Mouse (Mus musculus) heart, adult 18-20 months (tissue): ENCODE data around the gene Ckap2. TPM values are rescaled to one million over a fixed set of nuclear protein-coding genes. Genes with fewer than 3 reads are reported as not detected.
A peak's percentile ranks its signal among the peaks of the same experiment; 100 is the strongest.

Experiments used
- DNase-seq, 2 experiments: peaks; one replicate each; pipeline ENCODE4 v3.0.0; 2021 to 2022; ENCODE audit warnings: mixed read lengths in 1 of 2
- long read RNA-seq, 2 experiments: library from polyadenylated mRNA; stranded (forward); transcript quantifications; one replicate each; pipeline ENCODE4 v2.0.0; 2021
- total RNA-seq, 2 experiments: library from RNA; stranded (reverse); gene quantifications; 2 replicates each; pipeline ENCODE4 v1.2.3; 2021

The Ckap2 gene
- total RNA-seq = under 1 TPM; 0.13 to 0.74 TPM
- long read RNA-seq, experiment 1 = 0 reads
- long read RNA-seq, experiment 2 = 0 reads

DNA sequence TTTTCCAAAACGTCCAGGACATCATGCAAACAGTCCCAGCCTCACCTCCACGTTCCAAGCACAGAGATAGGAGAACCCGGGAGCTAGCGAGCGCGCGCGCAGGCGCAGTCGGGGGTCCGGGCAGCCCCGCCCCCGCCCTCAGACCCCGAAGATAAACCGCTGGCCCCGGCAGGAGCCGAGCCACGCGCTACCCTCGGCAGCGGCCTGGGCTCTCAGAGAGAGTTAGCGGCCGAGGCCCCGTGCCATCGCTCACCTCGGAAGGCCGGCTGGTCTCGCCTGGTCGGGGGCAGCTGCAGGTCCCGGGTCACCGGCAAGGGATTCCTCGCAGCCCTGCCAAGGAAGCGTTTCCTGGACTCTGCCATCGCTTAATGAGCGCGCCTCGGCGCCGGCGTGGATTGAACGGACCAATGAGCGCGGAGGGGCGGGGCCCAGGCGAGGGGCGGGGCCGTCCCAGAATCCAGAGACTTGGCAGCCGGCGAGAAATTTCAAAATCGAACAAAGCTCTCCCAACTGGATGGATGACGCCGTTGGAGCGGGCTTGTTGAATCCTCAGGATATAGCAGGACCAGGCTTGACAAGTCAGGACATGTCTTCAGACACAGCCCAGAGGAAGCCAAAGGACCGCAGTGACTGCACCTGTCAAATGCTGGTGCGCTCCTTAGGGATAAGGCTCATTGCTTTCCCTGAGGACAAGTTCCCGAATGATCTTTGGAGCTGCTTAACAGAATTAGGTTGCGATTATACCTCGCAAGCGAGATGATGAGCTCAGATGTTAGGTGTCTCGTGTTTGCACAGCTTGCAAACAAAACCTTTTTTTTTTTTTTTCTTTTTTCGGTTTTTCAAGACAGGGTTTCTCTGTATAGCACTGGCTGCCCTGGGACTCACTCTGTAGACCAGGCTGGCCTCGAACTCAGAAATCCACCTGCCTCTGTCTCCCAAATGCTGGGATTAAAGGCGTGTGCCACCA, at the start of gene Ckap2:
TSS of gene Ckap2 (minus strand) at position 389 of the 967 bp plus-strand sequence.
- DNase-seq = peak; percentile 91 to 92

DNA sequence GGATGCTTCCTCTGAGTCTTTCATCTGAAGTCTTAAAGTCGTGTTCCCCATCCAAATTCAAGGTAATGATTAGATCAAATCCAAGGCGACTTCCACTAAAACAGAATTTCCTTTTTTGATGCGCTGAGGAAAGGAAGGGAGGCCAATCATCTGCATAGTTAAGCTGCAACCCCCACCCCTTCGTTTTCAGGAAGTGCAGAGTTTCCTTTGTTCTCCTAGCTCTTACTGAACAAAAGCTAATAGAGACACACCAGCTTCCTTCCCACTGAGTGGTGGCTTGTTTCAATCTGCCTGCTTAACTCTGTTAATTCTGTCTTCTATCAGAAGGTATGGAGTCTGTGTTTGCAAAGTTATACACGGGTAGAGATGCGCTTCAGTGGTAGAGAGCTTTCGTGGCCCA, 43.0 kb upstream of the Ckap2 start:
- DNase-seq = peak; percentile 38 to 64

DNA sequence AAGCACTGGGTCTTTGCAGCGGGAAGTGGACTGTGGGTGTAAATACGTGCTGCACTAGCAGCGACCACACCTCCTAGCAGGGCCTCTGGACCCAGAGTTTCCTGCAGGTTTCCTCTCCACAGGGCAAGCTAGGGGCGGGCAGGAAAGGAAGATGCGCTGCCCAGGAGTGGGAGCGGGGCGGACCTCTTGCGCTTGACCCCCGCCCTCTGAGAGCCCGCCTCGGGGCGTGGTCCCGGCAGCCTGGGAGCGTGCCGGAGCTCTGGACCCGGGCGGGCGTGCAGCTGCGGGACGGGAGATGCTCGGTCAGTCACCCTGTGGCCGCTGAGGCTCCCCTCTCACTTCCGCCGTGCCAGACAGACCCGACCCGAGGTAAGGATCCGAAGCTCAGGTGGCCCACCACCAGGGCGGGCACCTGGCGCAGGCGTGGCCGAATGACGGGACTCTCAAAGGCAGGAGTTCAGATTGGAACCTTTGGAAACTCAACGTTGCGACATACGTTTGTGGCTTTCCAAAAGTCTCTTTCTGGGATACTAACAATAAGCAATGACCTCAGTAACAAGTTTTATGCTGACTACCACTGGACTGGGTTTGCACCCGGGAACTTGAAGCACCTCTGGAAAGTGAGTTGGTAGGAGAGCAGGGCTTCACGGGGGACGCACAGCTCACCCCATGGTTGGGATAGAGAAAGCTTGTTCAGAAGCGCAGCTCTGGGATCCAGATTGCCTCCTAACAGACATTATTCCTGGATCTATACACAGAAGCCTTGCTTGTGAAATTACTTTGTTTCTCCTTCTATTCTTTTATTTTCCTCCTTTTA, 41.6 kb upstream of the Ckap2 start, which contains the start of gene Thsd1:
TSS of gene Thsd1 (plus strand) at position 253 of the 817 bp plus-strand sequence.
- peak; percentile 72 to 89 for DNase-seq

DNA sequence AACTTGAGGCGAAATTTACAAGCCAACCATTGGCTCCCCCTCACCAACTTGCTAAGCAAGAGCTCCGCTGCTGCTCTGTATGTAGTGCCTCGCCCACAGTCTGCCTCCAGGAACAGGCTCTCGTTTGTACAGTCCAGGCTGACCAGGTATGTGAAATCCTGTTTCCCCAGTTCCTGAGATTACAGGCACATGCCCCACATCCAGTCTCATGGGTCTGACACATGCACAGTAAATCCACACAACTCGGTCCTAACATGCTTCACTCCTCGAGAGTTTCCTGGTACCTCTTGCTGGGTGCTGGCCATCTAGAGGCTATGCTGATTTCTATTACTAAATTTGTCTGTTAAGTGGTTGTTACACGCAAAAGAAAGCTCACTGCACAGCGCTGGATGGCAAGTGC, 40.7 kb upstream of the Ckap2 start:
- DNase-seq = no peak

DNA sequence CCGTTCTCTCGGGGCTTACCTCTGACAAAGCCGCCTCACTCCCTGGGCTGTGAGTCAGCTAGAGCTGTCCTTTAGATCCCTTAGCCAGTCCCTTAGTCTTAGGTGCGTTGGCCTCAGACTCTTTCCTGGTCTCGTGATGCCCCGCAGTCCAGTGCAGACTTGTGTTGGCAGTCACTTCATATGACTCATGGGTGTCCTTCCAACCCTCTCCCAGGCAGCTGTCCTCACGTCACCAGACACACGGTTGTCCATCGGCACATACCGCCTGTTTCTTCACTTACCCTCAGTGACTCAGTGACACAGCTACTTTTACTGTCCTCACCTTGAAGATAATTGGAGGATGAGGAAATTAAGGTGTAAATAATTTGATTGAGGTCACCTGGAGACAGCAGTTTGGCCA, 29.2 kb upstream of the Ckap2 start:
- DNase-seq = peak; percentile 48 to 59

DNA sequence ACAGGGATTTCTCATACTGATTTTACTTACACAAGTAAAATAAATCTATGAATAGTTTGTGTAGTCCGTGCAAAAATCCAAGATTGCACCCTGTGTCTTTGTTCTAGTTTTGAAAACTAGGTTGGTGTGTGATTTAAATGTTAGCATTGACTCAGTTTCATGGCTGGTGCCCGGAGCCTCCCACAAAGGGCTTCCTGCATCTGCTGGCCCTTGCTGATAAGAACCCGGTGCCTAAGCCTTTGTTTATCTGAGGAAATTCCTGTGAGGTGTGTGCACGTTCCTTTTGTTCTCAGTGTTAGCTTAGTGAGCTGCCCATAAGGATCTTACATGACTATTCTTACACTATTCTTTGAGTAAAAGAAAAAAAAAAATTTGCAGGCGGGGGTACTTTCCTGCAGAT, 23.4 kb upstream of the Ckap2 start:
- DNase-seq = peak; percentile 28 to 62

DNA sequence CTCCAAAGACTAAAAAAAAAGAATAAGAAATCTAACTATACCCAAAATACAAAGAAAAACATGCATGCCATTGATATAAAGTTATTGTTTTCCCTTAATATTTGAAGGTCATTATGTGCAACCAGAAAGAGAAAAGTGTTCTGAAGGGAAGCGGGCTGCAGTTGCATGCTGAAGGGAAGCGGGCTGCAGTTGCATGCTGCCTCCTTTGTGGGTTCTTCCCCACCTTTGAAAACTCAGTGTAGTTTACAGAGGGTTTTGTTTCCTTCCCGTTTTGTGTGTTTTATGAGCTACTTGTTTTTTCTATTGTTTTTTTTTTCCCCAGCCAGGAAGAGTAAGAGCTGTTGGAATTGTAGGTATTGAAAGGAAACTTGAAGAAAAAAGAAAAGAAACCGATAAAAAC, 21.9 kb upstream of the Ckap2 start:
- no peak for DNase-seq

DNA sequence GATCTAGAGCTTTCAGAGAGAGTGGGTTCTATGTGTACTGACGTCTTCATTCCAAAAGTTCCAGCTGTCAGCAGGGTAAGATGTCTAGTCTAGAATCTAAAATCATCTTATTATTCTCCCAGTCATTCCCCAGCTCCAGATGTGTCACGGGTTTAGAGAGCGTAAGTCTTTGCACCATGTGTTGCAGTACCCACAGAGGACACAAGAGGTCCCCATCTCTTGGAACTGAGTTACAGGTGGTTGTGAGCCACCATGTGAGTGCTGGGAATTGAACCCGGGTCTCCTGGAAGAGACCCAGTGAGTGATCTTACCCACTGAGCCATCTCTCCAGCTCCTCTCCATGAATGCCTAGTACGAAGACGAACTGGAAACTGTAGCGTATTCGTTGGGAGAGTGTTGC, 13.9 kb upstream of the Ckap2 start:
- DNase-seq = no peak

DNA sequence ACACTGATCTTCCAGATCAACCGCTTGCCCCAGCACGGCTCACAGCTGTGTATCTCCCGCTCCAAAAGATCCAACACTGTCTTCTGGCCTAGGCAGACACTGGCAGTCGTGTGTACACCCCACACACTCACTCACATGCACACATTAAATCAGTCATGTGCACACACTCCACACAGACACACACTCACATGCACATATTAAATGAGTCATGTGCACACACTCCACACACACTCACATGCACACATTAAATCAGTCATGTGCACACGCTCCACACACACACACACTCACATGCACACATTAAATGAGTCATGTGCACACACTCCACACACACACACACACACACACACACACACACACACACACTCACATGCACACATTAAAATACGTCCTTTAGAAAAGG, 12.3 kb upstream of the Ckap2 start:
- DNase-seq = no peak

DNA sequence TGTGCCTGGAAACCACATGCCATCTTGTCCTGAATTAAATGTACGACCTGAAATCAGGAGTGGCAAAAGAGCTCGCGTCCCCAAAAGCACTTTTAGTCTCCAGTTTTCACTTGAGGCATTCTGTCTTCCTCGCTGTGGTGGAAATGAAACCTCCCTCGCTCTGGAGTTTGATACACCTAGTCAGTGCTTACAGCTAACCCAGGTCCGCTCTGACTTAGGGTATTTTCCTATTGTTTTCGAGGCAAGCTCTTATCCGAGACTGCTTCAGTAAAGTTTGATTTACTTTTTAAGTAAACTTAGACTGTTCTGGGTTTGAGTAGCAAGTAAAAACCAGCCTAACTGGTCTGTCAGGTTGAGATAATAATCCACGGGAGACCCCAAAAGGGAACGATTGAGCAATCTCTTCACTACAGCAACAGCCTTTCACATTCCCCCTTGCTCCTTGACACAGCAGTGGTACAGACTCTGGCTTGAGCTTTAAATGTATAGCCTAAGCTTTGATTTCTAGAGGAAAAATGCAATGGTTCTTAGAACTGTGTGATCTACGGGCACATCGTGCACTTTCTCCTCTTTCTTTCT, 7.9 kb upstream of the Ckap2 start:
- no peak for DNase-seq

DNA sequence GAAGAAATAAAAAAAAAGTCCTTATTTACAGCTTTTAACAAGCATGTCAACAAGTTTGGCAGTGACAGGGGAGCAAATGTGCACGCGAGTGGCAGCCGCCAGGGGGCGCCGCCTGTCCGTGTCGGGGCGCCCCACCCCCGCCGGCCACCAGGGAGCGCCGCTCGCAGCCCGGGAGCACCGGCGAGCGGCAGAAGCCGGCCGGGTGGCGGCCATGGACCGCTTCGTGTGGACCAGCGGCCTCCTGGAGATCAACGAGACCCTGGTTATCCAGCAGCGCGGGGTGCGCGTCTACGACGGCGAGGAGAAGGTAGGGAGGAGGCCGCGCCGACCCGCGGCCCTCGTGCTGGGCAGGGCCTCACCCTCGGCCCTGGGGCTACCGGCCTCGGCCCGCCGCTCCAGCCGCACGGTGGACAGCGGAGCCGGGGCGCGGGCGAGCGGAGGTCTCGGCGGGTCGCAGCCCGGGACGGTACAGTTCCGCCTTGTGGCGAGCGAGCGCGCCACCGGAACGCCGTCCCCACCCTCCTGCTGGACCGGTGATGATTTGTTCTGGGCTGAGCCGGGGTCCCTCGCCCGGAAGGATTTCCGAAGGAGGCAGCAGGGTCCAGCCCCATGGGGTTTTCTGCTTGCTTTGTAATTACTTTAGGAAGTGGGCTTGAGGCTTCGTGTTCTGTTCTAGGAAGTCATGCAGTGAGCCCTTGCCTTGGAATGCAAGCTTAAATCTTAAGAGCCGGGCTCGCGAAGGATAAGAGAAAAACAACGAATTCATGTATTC, 7.2 kb upstream of the Ckap2 start, which contains the start of gene Vps36:
TSS of gene Vps36 (plus strand) at position 150 of the 772 bp plus-strand sequence.
- peak; percentile 91 for DNase-seq

DNA sequence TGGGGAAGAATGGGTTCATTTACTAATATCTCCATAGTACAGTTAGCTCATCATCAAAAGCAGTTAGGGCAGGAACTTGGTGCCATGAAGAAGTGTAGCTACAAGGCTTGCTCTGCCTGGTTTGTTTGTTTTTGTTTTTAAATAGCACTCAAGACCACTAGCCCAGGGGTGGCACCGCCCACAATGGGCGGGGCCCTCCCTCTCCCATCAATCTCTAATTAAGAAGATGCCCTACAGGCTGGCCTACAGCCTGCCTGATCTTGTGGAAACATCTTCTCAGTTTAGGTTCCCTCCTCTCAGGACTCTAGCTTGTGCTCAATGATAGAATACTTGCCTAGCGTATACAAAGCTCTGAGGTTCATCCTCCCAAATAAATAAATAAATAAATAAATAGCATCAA, 735 bp downstream of the Ckap2 start:
- DNase-seq = no peak

DNA sequence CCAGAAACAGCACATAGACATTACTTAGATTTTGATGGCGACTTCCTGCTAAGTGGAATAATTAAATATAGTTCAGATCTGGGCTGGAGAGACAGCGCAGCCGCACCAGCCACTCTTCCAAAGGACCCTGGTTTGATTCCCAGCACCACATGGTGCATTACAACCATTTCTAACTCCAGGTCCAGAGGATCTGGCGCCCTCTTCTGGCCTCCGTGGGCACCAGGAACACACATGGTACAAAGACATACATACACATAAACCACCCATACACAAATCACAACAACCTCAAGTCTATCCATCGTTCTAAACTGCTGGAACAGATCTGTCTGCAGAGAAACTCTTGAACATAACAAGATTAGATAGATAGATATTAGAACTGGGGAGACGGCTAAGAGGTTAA, 9.7 kb downstream of the Ckap2 start:
- no peak for DNase-seq

DNA sequence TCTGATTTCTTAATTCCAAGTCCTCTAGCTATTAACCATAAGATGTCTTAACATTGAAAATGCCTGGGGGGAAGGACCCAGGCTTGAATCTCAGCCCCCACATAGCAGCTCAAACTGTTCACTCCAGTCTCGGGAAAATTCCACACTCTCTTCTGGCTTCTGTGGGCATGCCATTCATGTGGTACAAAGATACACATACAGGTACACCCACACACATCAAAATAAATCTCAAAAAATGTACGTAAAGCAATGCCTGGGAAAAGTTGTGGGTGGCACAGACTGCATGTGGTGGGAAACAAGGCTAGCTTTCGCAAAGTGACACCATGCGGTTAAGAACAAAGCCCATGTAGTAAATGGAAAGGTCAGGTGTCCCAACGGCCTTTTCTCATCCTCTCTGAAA, 16.5 kb downstream of the Ckap2 start:
- no peak for DNase-seq

DNA sequence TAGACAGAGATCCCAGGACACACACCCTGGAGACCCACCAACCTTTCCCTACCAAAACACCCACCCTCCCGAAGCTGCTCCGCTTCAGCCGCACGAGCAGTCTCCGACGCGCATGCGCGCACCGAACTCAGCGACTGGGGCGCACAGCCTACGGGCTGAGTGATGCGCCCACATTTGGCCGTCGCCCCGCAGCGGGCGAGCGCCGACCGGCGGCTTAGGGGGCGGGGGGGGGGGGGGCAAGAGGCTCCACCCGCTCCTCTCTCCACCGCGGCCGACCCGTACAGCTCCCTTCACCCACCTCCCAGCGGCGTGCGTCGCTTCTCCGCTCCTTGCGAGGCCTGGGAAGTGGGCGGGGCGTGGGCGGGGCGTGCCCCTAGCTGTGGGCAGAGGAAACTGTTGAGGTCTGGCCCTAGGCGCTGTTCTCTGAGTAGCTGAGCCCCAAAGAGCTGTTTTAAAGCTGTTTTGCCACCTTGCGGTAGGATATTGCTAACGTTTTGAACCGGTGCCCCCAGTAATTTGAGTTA, 19.5 kb downstream of the Ckap2 start, which contains the start of gene Nek3:
TSS of gene Nek3 (minus strand) at position 356 of the 524 bp plus-strand sequence.
- DNase-seq = peak; percentile 87 to 90

DNA sequence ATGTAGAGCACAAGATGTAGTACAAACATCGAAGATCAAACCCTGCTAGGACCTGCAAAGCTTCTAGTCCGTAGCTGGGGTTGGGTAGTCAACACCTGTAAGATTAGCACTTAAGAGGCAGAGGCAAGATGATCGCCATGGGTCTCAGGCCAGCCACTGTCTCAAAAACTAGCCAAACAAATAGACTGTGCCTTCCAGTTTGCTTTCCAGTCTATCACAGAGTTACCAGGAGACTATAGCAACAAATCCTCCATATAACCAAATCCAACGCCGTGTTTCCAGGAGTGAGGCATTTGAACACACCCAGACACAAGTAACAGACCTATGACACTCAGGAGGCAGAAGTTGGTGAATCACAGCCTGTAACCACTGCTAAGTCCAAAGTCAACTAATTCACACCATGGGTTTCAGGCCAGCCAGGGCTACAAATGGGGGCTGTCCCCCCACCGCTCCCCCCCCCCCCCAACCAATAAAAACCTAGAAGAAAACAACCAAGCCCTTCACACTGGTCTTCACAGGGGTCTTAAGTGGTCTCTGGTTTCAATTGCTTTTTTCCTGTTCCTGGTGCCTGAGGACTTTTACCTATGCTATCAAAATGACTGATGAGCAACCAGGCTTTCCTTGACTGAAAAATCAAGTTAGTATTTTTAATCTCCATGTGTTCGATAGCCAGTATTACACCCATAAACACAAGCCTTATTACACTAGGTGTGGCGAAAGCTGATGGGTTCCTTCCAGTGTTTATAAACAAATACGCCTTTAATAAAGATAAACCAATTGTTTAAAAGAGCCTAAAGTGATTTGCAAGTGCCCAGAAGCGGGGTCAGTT, 20.2 kb downstream of the Ckap2 start:
- DNase-seq = peak in 1 of 2 experiments; percentile 9

DNA sequence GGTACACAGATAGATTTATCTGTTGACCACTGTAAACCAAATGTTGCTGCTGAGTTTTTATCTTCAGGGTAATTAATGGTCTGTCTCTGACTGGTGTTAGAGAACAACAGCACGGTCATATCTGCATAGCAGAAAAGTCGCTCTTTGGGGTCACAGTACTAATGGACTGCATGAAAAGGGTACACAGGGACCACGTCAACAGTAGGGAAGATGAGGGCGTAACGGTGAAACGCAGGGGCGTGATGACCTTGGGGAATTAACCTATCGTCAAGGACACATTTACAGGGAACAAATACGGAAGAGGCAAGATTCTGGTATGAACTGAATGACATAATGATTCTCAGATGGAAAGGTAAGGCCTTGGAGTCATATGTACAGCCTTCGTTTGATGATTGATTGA, 21.2 kb downstream of the Ckap2 start:
- DNase-seq = no peak

DNA sequence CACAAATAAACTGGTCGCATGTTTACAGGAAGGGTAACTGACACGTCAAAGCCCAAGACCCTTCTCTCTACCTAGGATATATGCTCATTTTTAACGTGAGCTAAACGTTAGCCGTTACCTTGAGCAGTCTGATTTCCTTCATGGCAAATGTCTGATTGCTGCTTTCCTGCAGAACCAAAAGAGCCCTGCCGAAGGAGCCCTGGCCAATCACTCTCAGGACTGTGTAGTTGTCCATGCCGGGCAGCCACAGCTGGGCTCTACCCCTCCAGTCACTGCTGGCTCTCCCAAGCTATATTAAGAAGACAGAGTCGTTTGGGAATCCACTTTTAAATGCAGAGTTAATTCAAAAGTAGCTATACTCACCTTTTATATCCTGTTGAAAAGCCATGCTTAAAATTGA, 23.4 kb downstream of the Ckap2 start:
- no peak for DNase-seq

DNA sequence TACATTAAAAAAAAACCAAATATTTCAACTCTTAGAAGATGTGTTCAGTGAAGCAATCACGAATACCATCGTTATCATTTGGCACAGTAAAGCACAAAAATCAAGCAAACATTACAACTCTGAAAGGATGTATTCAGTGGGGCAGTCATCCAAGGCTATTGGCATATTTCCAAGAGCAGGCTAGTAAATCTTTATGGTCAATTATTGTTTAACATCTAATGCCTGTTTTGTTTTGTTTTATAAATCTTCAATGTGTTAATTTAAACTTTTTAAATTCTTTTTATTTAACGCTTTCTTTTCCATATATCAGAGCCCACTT, 35.3 kb downstream of the Ckap2 start:
- no peak for DNase-seq

DNA sequence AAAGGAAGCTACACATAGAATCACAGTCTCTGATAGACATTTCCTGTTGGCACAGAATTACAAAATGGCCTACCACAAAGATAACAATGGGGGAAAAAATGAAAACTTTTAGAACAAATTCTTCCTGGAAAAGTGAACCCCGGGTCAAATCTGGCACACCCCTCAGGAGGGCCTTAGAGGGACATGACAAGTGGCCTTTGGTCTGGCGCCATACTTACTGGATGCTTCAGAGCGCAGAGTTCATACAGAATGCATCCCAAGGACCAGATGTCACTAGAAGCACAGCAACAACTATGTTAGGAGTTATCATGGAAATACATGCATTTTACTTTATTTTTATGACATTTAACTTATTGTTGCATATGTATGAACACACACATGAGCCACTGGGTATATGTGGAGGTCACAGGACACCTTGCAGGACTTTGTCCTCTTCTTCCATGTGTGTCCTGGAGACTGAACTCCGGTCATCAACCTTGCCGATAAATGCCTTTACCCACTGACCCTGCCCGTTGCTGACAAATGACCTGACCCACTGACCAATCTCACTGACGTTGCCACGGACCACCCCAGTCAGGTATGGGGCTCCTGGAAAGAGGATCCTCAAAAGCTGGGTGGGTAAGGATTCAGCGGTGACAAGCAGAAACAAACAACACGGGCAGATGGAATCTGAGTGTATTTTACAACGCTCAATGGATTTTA, 35.8 kb downstream of the Ckap2 start:
- no peak for DNase-seq
